Mouse (Mus musculus) cerebellum, postnatal 25 days (tissue): Measurements from ENCODE around the gene Olfr1247.
"Not testable (repeated sequence)": the region's sequence is repeated elsewhere in the genome, so short reads cannot be mapped to it uniquely, and the experiment has no call there.

Experiments
- DNase-seq, 2 experiments: peaks; one replicate each; pipeline ENCODE4 v3.0.0; 2021; ENCODE audit warnings: mixed read lengths in 2 of 2

Gene Olfr1247

DNA sequence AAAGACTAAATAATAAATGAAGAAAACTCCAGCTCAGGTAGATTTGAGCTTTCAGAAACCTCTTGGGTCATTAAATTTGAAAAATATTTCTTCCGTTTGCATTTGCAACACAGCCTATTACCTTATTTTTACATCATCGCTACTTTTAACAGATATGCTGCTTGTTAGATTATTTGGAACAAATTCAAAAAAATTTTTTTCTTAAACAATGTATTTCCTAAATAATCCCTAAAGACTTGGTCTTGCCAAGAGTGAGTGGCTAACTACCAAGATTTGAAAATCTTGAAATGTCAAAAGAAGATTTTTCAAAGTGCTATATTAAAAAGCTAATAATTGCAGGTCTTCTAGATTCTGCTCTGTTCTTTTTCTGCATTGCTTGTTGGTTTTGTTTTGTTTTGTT, at the start of gene Olfr1247:
Gene Olfr1247, minus strand, starts transcription at position 101 of the 400 bp plus-strand sequence.
- no peak for DNase-seq

DNA sequence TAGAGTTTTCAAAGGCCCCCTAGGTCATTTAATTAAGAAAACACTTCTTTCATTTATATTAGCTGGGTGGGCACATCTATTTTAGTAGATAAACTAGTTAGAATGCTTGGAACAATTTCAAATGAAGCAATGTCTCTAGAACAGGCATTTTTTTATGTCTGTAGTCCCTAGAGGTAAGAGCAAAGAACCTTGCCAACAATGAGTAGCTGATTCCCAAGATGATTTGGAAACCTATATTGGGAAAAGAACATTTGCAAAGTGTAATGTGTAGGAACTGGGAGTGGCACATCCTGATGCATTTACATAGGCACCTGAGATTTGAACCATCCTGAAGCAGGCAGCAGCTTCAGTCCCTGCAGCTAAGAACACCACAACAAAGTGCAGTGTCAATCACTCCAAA, 47.4 kb upstream of the Olfr1247 start, which contains the start of gene Olfr1250:
Gene Olfr1250, minus strand, starts transcription at position 101 of the 400 bp plus-strand sequence.
- DNase-seq = no peak

DNA sequence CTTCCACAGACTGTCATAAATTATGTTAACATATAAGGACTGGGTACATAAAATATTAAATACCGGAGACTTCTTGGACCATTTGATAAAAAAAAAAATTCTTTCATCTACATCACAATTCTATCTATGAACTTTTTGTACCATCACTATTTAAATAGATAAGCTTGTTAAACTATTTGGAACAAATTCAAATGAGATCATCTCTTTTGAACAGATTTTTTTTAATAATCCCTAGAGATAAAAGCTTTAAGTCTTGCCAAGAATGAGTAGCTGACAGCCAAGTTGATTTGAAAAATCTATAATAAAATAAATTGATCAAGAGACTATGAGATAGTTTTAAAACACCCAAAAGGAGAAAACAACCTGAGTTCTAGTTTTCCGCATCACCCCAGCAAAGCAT, 21.0 kb upstream of the Olfr1247 start, which contains the start of gene Olfr1249:
Gene Olfr1249, minus strand, starts transcription at position 101 of the 400 bp plus-strand sequence.
- no peak for DNase-seq

DNA sequence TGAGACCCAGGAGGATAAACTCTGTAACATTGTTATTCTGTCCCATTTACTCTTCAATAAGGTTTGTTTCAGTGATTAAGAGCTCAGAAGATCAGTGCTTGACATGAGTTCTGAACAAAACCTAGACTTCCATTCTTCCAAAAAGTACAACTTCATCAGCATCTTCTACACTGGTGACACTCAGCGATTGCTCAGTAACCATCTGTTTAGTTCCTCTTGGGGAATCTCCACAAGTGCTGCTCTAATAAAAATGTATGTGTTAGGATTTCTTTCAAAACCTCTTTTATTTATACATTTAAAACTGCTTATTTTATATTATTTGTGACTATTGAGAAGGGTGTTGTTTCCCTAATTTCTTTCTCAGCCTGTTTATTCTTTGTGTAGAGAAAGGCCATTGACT, 4.2 kb upstream of the Olfr1247 start, which contains the start of gene Olfr1248:
Gene Olfr1248, minus strand, starts transcription at position 101 of the 400 bp plus-strand sequence.
- DNase-seq = not testable (repeated sequence)

DNA sequence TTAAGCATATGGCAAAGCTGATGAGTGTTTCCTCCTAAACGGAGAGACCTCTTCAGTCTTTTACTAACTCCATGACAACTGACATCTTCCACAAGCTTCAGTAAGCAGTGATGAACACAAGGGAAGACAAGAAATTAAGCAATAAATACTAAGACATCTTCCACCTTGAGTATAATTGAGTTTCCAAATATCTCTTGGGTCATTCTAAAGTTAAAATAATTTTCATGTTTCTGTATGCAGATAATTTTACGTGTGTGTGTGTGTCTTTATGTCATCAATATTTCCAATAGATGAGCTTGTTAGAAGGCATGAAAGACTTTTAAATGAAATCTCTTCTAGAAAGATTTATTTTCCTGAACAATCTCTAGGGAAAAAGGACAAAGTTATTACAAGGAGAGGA, 20.9 kb downstream of the Olfr1247 start, which contains the start of gene Olfr1246:
Gene Olfr1246, minus strand, starts transcription at position 101 of the 400 bp plus-strand sequence.
- no peak for DNase-seq

DNA sequence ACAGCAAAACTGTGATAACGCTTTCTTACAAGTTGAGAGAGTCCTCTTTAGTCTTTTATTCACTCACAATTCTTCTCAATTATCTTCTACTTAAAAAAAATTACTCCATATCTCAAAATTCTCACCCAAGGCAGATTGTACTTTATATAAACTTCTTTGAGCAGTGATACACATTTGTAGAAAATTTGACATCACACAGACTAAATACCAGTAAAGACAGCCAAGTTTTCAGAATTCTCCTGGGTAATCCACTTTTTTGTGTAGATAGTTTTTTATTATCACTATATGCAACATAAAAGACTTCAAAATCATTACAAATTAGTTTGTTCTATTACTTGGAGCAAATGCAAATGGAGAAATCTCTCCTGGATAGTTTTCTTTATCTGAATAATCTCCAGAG, 35.6 kb downstream of the Olfr1247 start, which contains the start of gene Olfr1245:
Gene Olfr1245, minus strand, starts transcription at position 101 of the 400 bp plus-strand sequence.
- DNase-seq = no peak

DNA sequence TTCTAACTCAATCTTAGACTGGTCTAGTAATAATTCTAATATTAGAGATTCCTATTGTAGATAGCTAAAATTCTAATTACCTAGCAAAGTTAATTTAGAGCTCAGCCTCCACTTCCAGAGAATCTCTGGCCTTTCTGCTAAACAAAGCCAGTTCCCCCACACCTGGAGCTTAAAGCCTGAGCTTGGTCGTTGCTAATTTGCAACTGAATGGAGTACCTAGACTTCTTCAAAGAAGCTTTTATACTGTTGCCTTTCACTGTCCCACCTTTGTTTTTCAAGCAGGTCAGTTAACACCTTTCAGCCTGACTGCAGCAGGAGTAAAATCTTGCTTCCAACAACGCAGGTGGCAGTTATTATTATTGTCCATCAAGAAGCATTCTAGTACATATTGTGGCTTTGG, 51.2 kb downstream of the Olfr1247 start:
- DNase-seq = not testable (repeated sequence)
